Mouse (Mus musculus): ENCODE results near the gene Gpr153. TPM values are rescaled to one million over a fixed set of nuclear protein-coding genes. Genes with fewer than 3 reads are reported as not detected.

Gpr153 gene
- polyA plus RNA-seq, 1 experiment = not detected

- TF ChIP-seq POLR2A (IDR thresholded peaks at IDR 0.05; ENCODE audit: insufficient read depth, low read depth, low read length) = no peak
- TF ChIP-seq CTCF (IDR thresholded peaks at IDR 0.05; ENCODE audit: insufficient read depth, low read depth, low read length) = no peak
- 82% methylated on average over 9 of the region's 9 CpGs for WGBS
- peaks cover 67% of the 10 kb centered on the region for H3K4me1 ChIP-seq (ENCODE audit: control insufficient read depth, insufficient read depth, low read length)
Measured at GRCm38 (mm10) chr4:152270599-152270998, 3.4 kb upstream of the Gpr153 start.

GRCm38 (mm10) chr4:152271334-152271733 is 2.7 kb upstream of the Gpr153 start:
- WGBS = 92% methylated on average over 11 of the region's 11 CpGs
- Histone ChIP-seq H3K4me3 (ENCODE audit: insufficient read depth, low read depth, low read length) (no peak overlapping the region), H3K27ac (ENCODE audit: insufficient read depth, low read depth, low read length) (no peak overlapping the region), H3K4me1 (ENCODE audit: control insufficient read depth, insufficient read depth, low read length) (peaks cover 67% of the 10 kb centered on the region)
- TF ChIP-seq CTCF (IDR thresholded peaks at IDR 0.05; ENCODE audit: insufficient read depth, low read depth, low read length) = no peak
- TF ChIP-seq POLR2A (IDR thresholded peaks at IDR 0.05; ENCODE audit: insufficient read depth, low read depth, low read length) = no peak

More at GRCm38 (mm10) chr4:152270599-152270998, 3.4 kb upstream of the Gpr153 start:
- Histone ChIP-seq H3K27ac (ENCODE audit: insufficient read depth, low read depth, low read length) (no peak overlapping the region), H3K4me3 (ENCODE audit: insufficient read depth, low read depth, low read length) (no peak overlapping the region)

- peaks cover 68% of the 10 kb centered on the region for H3K4me1 ChIP-seq (ENCODE audit: control insufficient read depth, insufficient read depth, low read length)
- no peak overlapping the region for H3K27ac ChIP-seq (ENCODE audit: insufficient read depth, low read depth, low read length)
- H3K4me3 ChIP-seq (ENCODE audit: insufficient read depth, low read depth, low read length) = no peak overlapping the region
- 63% methylated on average over 7 of the region's 7 CpGs for WGBS
- TF ChIP-seq CTCF (IDR thresholded peaks at IDR 0.05; ENCODE audit: insufficient read depth, low read depth, low read length) (no peak), POLR2A (IDR thresholded peaks at IDR 0.05; ENCODE audit: insufficient read depth, low read depth, low read length) (no peak)
Measured at GRCm38 (mm10) chr4:152272006-152272405, 2.0 kb upstream of the Gpr153 start.

- TF ChIP-seq CTCF (IDR thresholded peaks at IDR 0.05; ENCODE audit: insufficient read depth, low read depth, low read length) (no peak), POLR2A (IDR thresholded peaks at IDR 0.05; ENCODE audit: insufficient read depth, low read depth, low read length) (no peak)
- Histone ChIP-seq H3K4me3 (ENCODE audit: insufficient read depth, low read depth, low read length) (no peak overlapping the region), H3K4me1 (ENCODE audit: control insufficient read depth, insufficient read depth, low read length) (peaks cover 65% of the 10 kb centered on the region), H3K27ac (ENCODE audit: insufficient read depth, low read depth, low read length) (0 out of 2 replicates have a peak overlapping the region, but pooled peaks have one; percentile 3)
- 38% methylated on average over 9 of the region's 9 CpGs for WGBS
Measured at GRCm38 (mm10) chr4:152272449-152273049, 1.5 kb upstream of the Gpr153 start.

- TF ChIP-seq POLR2A (IDR thresholded peaks at IDR 0.05; ENCODE audit: insufficient read depth, low read depth, low read length) (no peak), CTCF (IDR thresholded peaks at IDR 0.05; ENCODE audit: insufficient read depth, low read depth, low read length) (no peak)
- H3K4me3 ChIP-seq (ENCODE audit: insufficient read depth, low read depth, low read length) = no peak overlapping the region
- peak overlapping the region; percentile 74; the same call in 1 of the 2 replicates for H3K27ac ChIP-seq (ENCODE audit: insufficient read depth, low read depth, low read length)
- WGBS = 36% methylated on average over 3 of the region's 3 CpGs
- peaks cover 58% of the 10 kb centered on the region for H3K4me1 ChIP-seq (ENCODE audit: control insufficient read depth, insufficient read depth, low read length)
Measured at GRCm38 (mm10) chr4:152273191-152273590, 841 bp upstream of the Gpr153 start.

GRCm38 (mm10) chr4:152274681-152275131 is 674 bp downstream of the Gpr153 start:
- TF ChIP-seq CTCF (IDR thresholded peaks at IDR 0.05; ENCODE audit: insufficient read depth, low read depth, low read length) = no peak
- TF ChIP-seq POLR2A (IDR thresholded peaks at IDR 0.05; ENCODE audit: insufficient read depth, low read depth, low read length) = no peak
- WGBS = 6% methylated on average over 20 of the region's 20 CpGs
- Histone ChIP-seq H3K27ac (ENCODE audit: insufficient read depth, low read depth, low read length) (no peak overlapping the region), H3K4me3 (ENCODE audit: insufficient read depth, low read depth, low read length) (peak overlapping the region; percentile 73), H3K4me1 (ENCODE audit: control insufficient read depth, insufficient read depth, low read length) (peaks cover 60% of the 10 kb centered on the region)

GRCm38 (mm10) chr4:152276389-152277347 is 2.6 kb downstream of the Gpr153 start:
- Histone ChIP-seq H3K4me3 (ENCODE audit: insufficient read depth, low read depth, low read length) (no peak overlapping the region), H3K4me1 (ENCODE audit: control insufficient read depth, insufficient read depth, low read length) (peaks cover 54% of the 10 kb centered on the region), H3K27ac (ENCODE audit: insufficient read depth, low read depth, low read length) (no peak overlapping the region)
- 64% methylated on average over 10 of the region's 10 CpGs for WGBS
- TF ChIP-seq POLR2A (IDR thresholded peaks at IDR 0.05; ENCODE audit: insufficient read depth, low read depth, low read length) = no peak
- peak; percentile 70 for TF ChIP-seq CTCF (IDR thresholded peaks at IDR 0.05; ENCODE audit: insufficient read depth, low read depth, low read length)

- 72% methylated on average over 2 of the region's 2 CpGs for WGBS
- H3K27ac ChIP-seq (ENCODE audit: insufficient read depth, low read depth, low read length) = no peak overlapping the region
- H3K4me3 ChIP-seq (ENCODE audit: insufficient read depth, low read depth, low read length) = no peak overlapping the region
- TF ChIP-seq CTCF (IDR thresholded peaks at IDR 0.05; ENCODE audit: insufficient read depth, low read depth, low read length) = no peak
- TF ChIP-seq POLR2A (IDR thresholded peaks at IDR 0.05; ENCODE audit: insufficient read depth, low read depth, low read length) = no peak
- H3K4me1 ChIP-seq (ENCODE audit: control insufficient read depth, insufficient read depth, low read length) = peaks cover 52% of the 10 kb centered on the region
Measured at GRCm38 (mm10) chr4:152277916-152278315, 3.9 kb downstream of the Gpr153 start.

- Histone ChIP-seq H3K4me1 (ENCODE audit: control insufficient read depth, insufficient read depth, low read length) (peaks cover 50% of the 10 kb centered on the region), H3K27ac (ENCODE audit: insufficient read depth, low read depth, low read length) (no peak overlapping the region), H3K4me3 (ENCODE audit: insufficient read depth, low read depth, low read length) (no peak overlapping the region)
- 46% methylated on average over 23 of the region's 23 CpGs for WGBS
- TF ChIP-seq POLR2A (IDR thresholded peaks at IDR 0.05; ENCODE audit: insufficient read depth, low read depth, low read length) = no peak
- no peak for TF ChIP-seq CTCF (IDR thresholded peaks at IDR 0.05; ENCODE audit: insufficient read depth, low read depth, low read length)
Measured at GRCm38 (mm10) chr4:152278986-152279385, 5.0 kb downstream of the Gpr153 start.

Measured in olfactory bulb, adult 2 months (tissue).